Mouse (Mus musculus): ENCODE results near the gene Cbarp. TPM values are rescaled to one million over a fixed set of nuclear protein-coding genes. Genes with fewer than 3 reads are reported as not detected.

The Cbarp gene
- total and polyA plus RNA-seq, 2 experiments from 2014 or later = 1.1 to 5.9 TPM

- no peak for DNase-seq (ENCODE audit: low spot score)
- H3K9ac ChIP-seq (replicated peaks; ENCODE audit: low read depth, low read length) = peak overlapping the region; percentile 56
- WGBS = 9% methylated on average over 38 of the region's 44 CpGs
Observed at GRCm38 (mm10) chr10:80164161-80164997, 23.7 kb upstream of the Cbarp start.

GRCm38 (mm10) chr10:80163721-80164120 lies 23.1 kb upstream of the Cbarp start:
- Histone ChIP-seq H3K36me3 (replicated peaks; ENCODE audit: control insufficient read depth, insufficient read depth, low read length) (no peaks in the 10 kb centered on the region), H3K9me3 (replicated peaks; ENCODE audit: control insufficient read depth, low read length) (no peaks in the 10 kb centered on the region), H3K9ac (replicated peaks; ENCODE audit: low read depth, low read length) (no peak overlapping the region), H3K27me3 (ENCODE audit: control insufficient read depth, insufficient read depth, low read length) (no peaks in the 10 kb centered on the region), H3K4me1 (ENCODE audit: control insufficient read depth, insufficient read depth) (peaks cover 64% of the 10 kb centered on the region), H3K27ac (ENCODE audit: low read depth) (peak overlapping the region; percentile 76), H3K4me2 (ENCODE audit: low read depth, low read length) (no peak overlapping the region), H3K4me3 (ENCODE audit: low read depth, low read length) (no peak overlapping the region)
- ATAC-seq (ENCODE audit: insufficient read depth, low read depth) (no peak), DNase-seq (ENCODE audit: low spot score) (peak; percentile 67)
- WGBS = 41% methylated on average over 8 of the region's 8 CpGs
- TF ChIP-seq CTCF (IDR thresholded peaks at IDR 0.05; ENCODE audit: low read depth) (no peak), EP300 (IDR thresholded peaks at IDR 0.05; ENCODE audit: low read depth) (no peak)

More at GRCm38 (mm10) chr10:80164161-80164997, 23.7 kb upstream of the Cbarp start:
- Histone ChIP-seq H3K4me1 (ENCODE audit: control insufficient read depth, insufficient read depth) (peaks cover 60% of the 10 kb centered on the region), H3K4me3 (ENCODE audit: low read depth, low read length) (peak overlapping the region; percentile 45), H3K27me3 (ENCODE audit: control insufficient read depth, insufficient read depth, low read length) (no peaks in the 10 kb centered on the region), H3K27ac (ENCODE audit: low read depth) (peak overlapping the region; percentile 76), H3K36me3 (replicated peaks; ENCODE audit: control insufficient read depth, insufficient read depth, low read length) (no peaks in the 10 kb centered on the region), H3K4me2 (ENCODE audit: low read depth, low read length) (peak overlapping the region; percentile 87), H3K9me3 (replicated peaks; ENCODE audit: control insufficient read depth, low read length) (no peaks in the 10 kb centered on the region)
- TF ChIP-seq CTCF (IDR thresholded peaks at IDR 0.05; ENCODE audit: low read depth) (no peak), EP300 (IDR thresholded peaks at IDR 0.05; ENCODE audit: low read depth) (no peak)
- ATAC-seq (ENCODE audit: insufficient read depth, low read depth) = no peak

- no peak overlapping the region for H3K9ac ChIP-seq (replicated peaks; ENCODE audit: low read depth, low read length)
- DNase-seq (ENCODE audit: low spot score) = no peak
- H3K27ac ChIP-seq (ENCODE audit: low read depth) = peak overlapping the region; percentile 76; the same call in 1 of the 2 replicates
Observed at GRCm38 (mm10) chr10:80162716-80163299, 22.2 kb upstream of the Cbarp start.

GRCm38 (mm10) chr10:80162243-80162608 lies 21.6 kb upstream of the Cbarp start:
- H3K4me3 ChIP-seq (ENCODE audit: low read depth, low read length) = no peak overlapping the region
- 87% methylated on average over 3 of the region's 3 CpGs for WGBS
- TF ChIP-seq CTCF (IDR thresholded peaks at IDR 0.05; ENCODE audit: low read depth) (no peak), EP300 (IDR thresholded peaks at IDR 0.05; ENCODE audit: low read depth) (no peak)
- DNase-seq (ENCODE audit: low spot score) = no peak
- no peaks in the 10 kb centered on the region for H3K9me3 ChIP-seq (replicated peaks; ENCODE audit: control insufficient read depth, low read length)
- no peak overlapping the region for H3K4me2 ChIP-seq (ENCODE audit: low read depth, low read length)
- peaks cover 67% of the 10 kb centered on the region for H3K4me1 ChIP-seq (ENCODE audit: control insufficient read depth, insufficient read depth)
- H3K9ac ChIP-seq (replicated peaks; ENCODE audit: low read depth, low read length) = no peak overlapping the region
- H3K27me3 ChIP-seq (ENCODE audit: control insufficient read depth, insufficient read depth, low read length) = no peaks in the 10 kb centered on the region
- peaks cover 6% of the 10 kb centered on the region for H3K36me3 ChIP-seq (replicated peaks; ENCODE audit: control insufficient read depth, insufficient read depth, low read length)
- H3K27ac ChIP-seq (ENCODE audit: low read depth) = peak overlapping the region; percentile 95
- ATAC-seq (ENCODE audit: insufficient read depth, low read depth) = no peak

More at GRCm38 (mm10) chr10:80162716-80163299, 22.2 kb upstream of the Cbarp start:
- Histone ChIP-seq H3K4me2 (ENCODE audit: low read depth, low read length) (no peak overlapping the region), H3K4me3 (ENCODE audit: low read depth, low read length) (no peak overlapping the region), H3K27me3 (ENCODE audit: control insufficient read depth, insufficient read depth, low read length) (no peaks in the 10 kb centered on the region), H3K4me1 (ENCODE audit: control insufficient read depth, insufficient read depth) (peaks cover 63% of the 10 kb centered on the region), H3K9me3 (replicated peaks; ENCODE audit: control insufficient read depth, low read length) (no peaks in the 10 kb centered on the region), H3K36me3 (replicated peaks; ENCODE audit: control insufficient read depth, insufficient read depth, low read length) (0 out of 2 replicates have a peak, but pooled peaks cover under 1% of the 10 kb centered on the region)
- ATAC-seq (ENCODE audit: insufficient read depth, low read depth) = no peak
- 77% methylated on average over 6 of the region's 6 CpGs for WGBS
- TF ChIP-seq EP300 (IDR thresholded peaks at IDR 0.05; ENCODE audit: low read depth) = no peak
- TF ChIP-seq CTCF (IDR thresholded peaks at IDR 0.05; ENCODE audit: low read depth) = no peak

GRCm38 (mm10) chr10:80161522-80162242 lies 21.0 kb upstream of the Cbarp start:
- Histone ChIP-seq H3K9ac (replicated peaks; ENCODE audit: low read depth, low read length) (peak overlapping the region; percentile 60; the same call in 1 of the 2 replicates), H3K4me2 (ENCODE audit: low read depth, low read length) (peak overlapping the region; percentile 65), H3K4me1 (ENCODE audit: control insufficient read depth, insufficient read depth) (peaks cover 65% of the 10 kb centered on the region), H3K36me3 (replicated peaks; ENCODE audit: control insufficient read depth, insufficient read depth, low read length) (peaks cover 11% of the 10 kb centered on the region), H3K4me3 (ENCODE audit: low read depth, low read length) (peak overlapping the region; percentile 37), H3K9me3 (replicated peaks; ENCODE audit: control insufficient read depth, low read length) (no peaks in the 10 kb centered on the region), H3K27me3 (ENCODE audit: control insufficient read depth, insufficient read depth, low read length) (no peaks in the 10 kb centered on the region), H3K27ac (ENCODE audit: low read depth) (peak overlapping the region; percentile 95)
- DNase-seq (ENCODE audit: low spot score) = peak; percentile 52
- 15% methylated on average over 6 of the region's 7 CpGs for WGBS
- TF ChIP-seq CTCF (IDR thresholded peaks at IDR 0.05; ENCODE audit: low read depth) (no peak), EP300 (IDR thresholded peaks at IDR 0.05; ENCODE audit: low read depth) (no peak)
- ATAC-seq (ENCODE audit: insufficient read depth, low read depth) = no peak
